In genomic region chr6:72787948-72788891, GRCm38 (mm10) we compare ENCODE assay signal across 9 mouse cellular contexts. TPM values are rescaled to one million over a fixed set of nuclear protein-coding genes. Genes with fewer than 3 reads are reported as not detected.
DNase-seq lines count a peak whose midpoint lies in the region; ATAC-seq and TF ChIP-seq lines count a peak whose summit lies in the region.
"Had no signal": no experiment of that assay in that cellular context is flagged by ENCODE, and none has a peak within 500 bp of the region (broad histone marks: within the 10 kb centered on the region; RNA-seq: fewer than 3 reads in every experiment).

No protein-coding gene starts in this region.

- peak; percentile 29 for ATAC-seq in hindbrain, embryonic 14.5 days (ENCODE audit: low FRiP score)
- ATAC-seq in monocyte, adult 5-6 weeks (replicated peaks; ENCODE audit: insufficient number of reproducible peaks, low FRiP score, low TSS enrichment, poor library complexity, severe bottlenecking) = 0 out of 2 replicates have a peak, but pooled peaks have one; percentile 6

- under 1% methylated on average over 69 of the region's 69 CpGs for WGBS in hindbrain, embryonic 14.5 days
- WGBS in liver, adult 2 months = 2% methylated on average over 69 of the region's 69 CpGs

- no peak for TF ChIP-seq POLR2A in liver, adult 2 months (IDR thresholded peaks at IDR 0.05; ENCODE audit: extremely low read depth, insufficient read depth, low read length)

- H3K9ac ChIP-seq in hindbrain, embryonic 14.5 days = peak overlapping the region; percentile 56
- peak overlapping the region; percentile 94 for H3K9ac ChIP-seq in liver, adult 2 months (ENCODE audit: low read depth, low read length)

- peak overlapping the region; percentile 99 for H3K4me2 ChIP-seq in hindbrain, embryonic 14.5 days (replicated peaks)

- H3K9me3 ChIP-seq in hindbrain, embryonic 14.5 days (ENCODE audit: control insufficient read depth, low read length) = no peaks in the 10 kb centered on the region

- peaks cover 24% of the 10 kb centered on the region for H3K27me3 ChIP-seq in hindbrain, embryonic 14.5 days (ENCODE audit: control insufficient read depth, insufficient read depth, low read length)
- no peaks in the 10 kb centered on the region for H3K27me3 ChIP-seq in liver, adult 2 months (ENCODE audit: control insufficient read depth, insufficient read depth, low read length)

- H3K36me3 ChIP-seq in hindbrain, embryonic 14.5 days (replicated peaks; ENCODE audit: control insufficient read depth, insufficient read depth) = no peaks in the 10 kb centered on the region
- no peaks in the 10 kb centered on the region for H3K36me3 ChIP-seq in liver, adult 2 months (ENCODE audit: control insufficient read depth, insufficient read depth, low read length)

- H3K4me1 ChIP-seq in hindbrain, embryonic 14.5 days (replicated peaks; ENCODE audit: control insufficient read depth, insufficient read depth, low read length) = no peaks in the 10 kb centered on the region; the same call in 1 of the 2 replicates
- H3K4me1 ChIP-seq in liver, adult 2 months (ENCODE audit: control insufficient read depth, insufficient read depth, low read length) = no peaks in the 10 kb centered on the region

- no peaks in the 10 kb centered on the region; the same call in 1 of the 2 replicates for H3K79me2 ChIP-seq in liver, adult 2 months (ENCODE audit: control insufficient read depth, insufficient read depth, low read length)

- peak overlapping the region; percentile 92 for H3K4me3 ChIP-seq in gastrocnemius, adult 2 months
- H3K4me3 ChIP-seq in hindbrain, embryonic 14.5 days (replicated peaks; ENCODE audit: low read length) = peak overlapping the region; percentile 63
- peak overlapping the region; percentile 77 for H3K4me3 ChIP-seq in liver, adult 2 months (ENCODE audit: insufficient read depth, low read depth, low read length)

- intact Hi-C loops in gastrocnemius, adult 2 months (cut with DNase I) = loop anchor here (2.0 to 5.0 kb wide), 4 partner anchors 41 to 151 kb away; no protein-coding TSS in a partner anchor

- DNase-seq in left cerebral cortex, adult 18-20 months (ENCODE audit: low spot score in 2 of 2) = peak; percentile 6 to 15
- no peak for DNase-seq in left cerebral cortex, adult 11 months (ENCODE audit: low spot score)
- peak; percentile 7 for DNase-seq in cerebellum, adult 8-10 months
- DNase-seq in gastrocnemius, adult 2 months = peak; percentile 74
- peak; percentile 49 for DNase-seq in hindbrain, embryonic 14.5 days (ENCODE audit: low spot score)
- DNase-seq in liver, adult 2 months (ENCODE audit: extremely low read depth, low read depth, low spot score) = peak; percentile 20
- peak; percentile 30 for DNase-seq in testis, postnatal 14 days (ENCODE audit: low spot score)

- TF ChIP-seq CTCF in gastrocnemius, adult 2 months (IDR thresholded peaks at IDR 0.05) = no peak
- TF ChIP-seq CTCF in liver, adult 2 months (IDR thresholded peaks at IDR 0.05; ENCODE audit: low read depth, low read length) = no peak

- H3K27ac ChIP-seq in gastrocnemius, adult 2 months = peak overlapping the region; percentile 91
- peak overlapping the region; percentile 62 for H3K27ac ChIP-seq in hindbrain, embryonic 14.5 days
- peak overlapping the region; percentile 54 for H3K27ac ChIP-seq in liver, adult 2 months (replicated peaks; ENCODE audit: insufficient read depth, low read depth, low read length)

RNA-seq across cellular contexts. Expression of gene Tcf7l1, which starts 0.8 kb away (rescaled TPM):
- 1 to 10 TPM; 3.0 to 3.4 TPM for total RNA-seq in left cerebral cortex, adult 18-20 months (2021)
- total RNA-seq in gastrocnemius, adult 2 months (2021) = 1 to 10 TPM; 4.9 to 7.5 TPM
- polyA plus RNA-seq in hindbrain, embryonic 14.5 days (2014; fragmentation: Nextera tagmentation; extraction: Ambion mirVana) = 7.2 and 7.3 TPM in 2 replicates
- 0.92 and 1.1 TPM in 2 replicates for total RNA-seq in liver, adult 2 months (2014; rRNA removed)
- 5.0 and 6.9 TPM in 2 replicates for polyA plus RNA-seq in liver, adult 2 months (2012; rRNA removed)
- not detected in 3 replicates for total RNA-seq in monocyte, adult 5-6 weeks (2017)
- total RNA-seq: MEL had no signal
